Mouse (Mus musculus) olfactory bulb, adult 2 months (tissue): ENCODE results near the gene Mmp20.

Experiments
- CTCF ChIP-seq: fragments of 200-500 bp; IDR thresholded peaks from 2 replicates; pipeline ENCODE4 v1.5.1; 2012; ENCODE audit warnings: low read depth, mild to moderate bottlenecking, low read length, moderate library complexity; ENCODE audit not compliant: insufficient read depth
- POLR2A ChIP-seq: fragments of 200-500 bp; IDR thresholded peaks from 2 replicates; pipeline ENCODE4 v1.6.1; 2012; ENCODE audit warnings: mild to moderate bottlenecking, low read depth, low read length, moderate library complexity; ENCODE audit not compliant: insufficient read depth

GRCm38 (mm10) chr9:7678154-7678837, 50.3 kb downstream of the Mmp20 start:
- TF ChIP-seq CTCF (no peak), POLR2A (no peak)
